Mouse (Mus musculus) bone marrow, adult 2 months (tissue): ENCODE data around the gene Tmsb15a.

ENCODE experiments used
- CTCF ChIP-seq: fragments of 200-500 bp; IDR thresholded peaks from 2 replicates; pipeline ENCODE4 v1.5.1; 2011; ENCODE audit warnings: low read length, control low read depth; ENCODE audit not compliant: control insufficient read depth, insufficient read depth
- POLR2A ChIP-seq: fragments of 200-500 bp; IDR thresholded peaks from 2 replicates; pipeline ENCODE4 v1.6.1; 2011; ENCODE audit warnings: low read depth, mild to moderate bottlenecking, control low read depth, low read length, borderline replicate concordance; ENCODE audit not compliant: control insufficient read depth

DNA sequence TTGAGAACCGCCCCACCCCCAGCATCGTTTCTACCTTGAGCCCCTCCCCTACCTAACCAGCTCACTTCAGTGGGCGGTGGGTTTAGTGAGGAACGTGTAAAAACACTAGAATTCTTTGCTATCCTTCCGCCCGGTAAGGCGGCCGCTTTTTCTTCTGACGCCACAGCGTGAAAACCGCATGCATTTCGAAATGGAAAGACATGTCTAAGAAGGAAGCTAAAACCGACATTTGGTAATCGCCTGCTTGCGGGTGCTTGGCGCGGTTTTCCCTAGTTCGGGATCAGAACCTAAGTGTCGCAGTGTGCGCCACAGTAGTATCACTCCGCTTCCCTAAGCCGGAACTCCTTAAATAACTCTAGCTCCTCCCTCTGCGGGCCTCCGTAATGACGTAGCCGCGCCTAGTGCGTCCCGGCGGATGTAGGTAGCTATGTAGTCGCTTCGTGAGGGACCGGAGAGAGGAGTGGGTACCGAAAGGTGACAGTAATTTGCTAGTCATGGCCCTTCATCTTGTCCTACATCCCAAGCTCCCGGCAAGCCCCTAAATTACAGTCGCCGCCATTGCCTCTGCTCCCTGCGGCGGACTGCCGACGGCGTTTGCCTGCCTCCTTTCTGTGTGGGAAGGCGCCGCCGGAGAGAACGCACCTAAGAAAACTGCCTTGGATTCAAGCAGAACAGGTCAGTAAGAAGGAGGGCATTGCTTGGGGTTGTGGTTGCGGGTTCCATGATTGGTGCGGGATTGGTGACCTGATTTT, 17.4 kb upstream of the Tmsb15a start, which contains the start of the genes Armcx5 and Gprasp1:
- TF ChIP-seq CTCF, result no peak
- TF ChIP-seq POLR2A, result peak; percentile 58; the same call in 1 of the 2 replicates
